Mouse (Mus musculus): ENCODE measurements around the gene Lck. TPM values are rescaled to one million over a fixed set of nuclear protein-coding genes. Genes with fewer than 3 reads are reported as not detected.
A peak's percentile ranks its signal among the peaks of the same experiment; 100 is the strongest.

The Lck gene
- polyA plus RNA-seq, 1 experiment from 2014 or later = 10.7 TPM

DNA sequence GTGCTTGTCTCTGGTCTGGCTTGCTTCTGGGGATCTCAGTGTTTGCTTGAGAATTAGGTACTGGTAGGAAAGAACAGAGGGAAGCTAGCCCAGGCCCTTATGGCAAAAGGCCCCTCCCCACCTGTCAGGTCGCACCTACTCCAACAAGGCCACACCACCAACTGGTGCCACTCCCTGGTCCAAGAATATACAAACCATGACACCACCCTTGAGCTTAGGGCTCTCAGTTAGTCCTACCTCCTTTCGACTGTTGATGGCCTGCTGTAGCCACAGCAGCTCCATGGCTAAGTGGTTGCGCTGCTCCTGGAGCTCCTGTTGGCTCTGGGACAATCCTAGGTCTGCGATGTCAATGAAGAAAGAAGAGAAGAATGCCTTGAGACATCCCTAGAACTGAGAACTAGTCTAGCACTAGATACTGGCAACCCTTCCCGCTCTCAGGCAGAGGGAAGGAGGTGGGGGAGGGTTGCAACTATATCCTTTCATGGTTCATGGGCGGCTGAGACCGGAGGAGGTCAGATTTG, 43.7 kb upstream of the Lck start:
- Histone ChIP-seq H3K27me3 (ENCODE audit: control insufficient read depth, insufficient read depth, low read depth, low read length) (no peaks in the 10 kb centered on the region), H3K36me3 (ENCODE audit: control insufficient read depth, insufficient read depth, low read length) (peaks cover 6% of the 10 kb centered on the region; the same call in 1 of the 2 replicates), H3K4me1 (replicated peaks; ENCODE audit: control insufficient read depth, insufficient read depth, low read length) (peaks cover 11% of the 10 kb centered on the region), H3K9ac (ENCODE audit: low read length) (no peak overlapping the region), H3K9me3 (ENCODE audit: control insufficient read depth, low read length) (no peaks in the 10 kb centered on the region), H3K27ac (ENCODE audit: low read length) (no peak overlapping the region), H3K4me2 (ENCODE audit: low read depth, low read length) (no peak overlapping the region), H3K4me3 (ENCODE audit: low read length) (no peak overlapping the region)
- WGBS = 93% methylated on average over 7 of the region's 7 CpGs
- ATAC-seq (ENCODE audit: low read depth) = no peak

- Histone ChIP-seq H3K4me3 (ENCODE audit: low read length) (no peak overlapping the region), H3K9ac (ENCODE audit: low read length) (no peak overlapping the region), H3K36me3 (ENCODE audit: control insufficient read depth, insufficient read depth, low read length) (peaks cover 6% of the 10 kb centered on the region; the same call in 1 of the 2 replicates), H3K9me3 (ENCODE audit: control insufficient read depth, low read length) (no peaks in the 10 kb centered on the region), H3K4me2 (ENCODE audit: low read depth, low read length) (no peak overlapping the region), H3K27me3 (ENCODE audit: control insufficient read depth, insufficient read depth, low read depth, low read length) (no peaks in the 10 kb centered on the region), H3K4me1 (replicated peaks; ENCODE audit: control insufficient read depth, insufficient read depth, low read length) (peaks cover 9% of the 10 kb centered on the region), H3K27ac (ENCODE audit: low read length) (no peak overlapping the region)
- 85% methylated on average over 3 of the region's 3 CpGs for WGBS
- ATAC-seq (ENCODE audit: low read depth) = no peak
These were observed 43.2 kb upstream of the Lck start for GRCm38 (mm10) chr4:129616631-129617030.

DNA sequence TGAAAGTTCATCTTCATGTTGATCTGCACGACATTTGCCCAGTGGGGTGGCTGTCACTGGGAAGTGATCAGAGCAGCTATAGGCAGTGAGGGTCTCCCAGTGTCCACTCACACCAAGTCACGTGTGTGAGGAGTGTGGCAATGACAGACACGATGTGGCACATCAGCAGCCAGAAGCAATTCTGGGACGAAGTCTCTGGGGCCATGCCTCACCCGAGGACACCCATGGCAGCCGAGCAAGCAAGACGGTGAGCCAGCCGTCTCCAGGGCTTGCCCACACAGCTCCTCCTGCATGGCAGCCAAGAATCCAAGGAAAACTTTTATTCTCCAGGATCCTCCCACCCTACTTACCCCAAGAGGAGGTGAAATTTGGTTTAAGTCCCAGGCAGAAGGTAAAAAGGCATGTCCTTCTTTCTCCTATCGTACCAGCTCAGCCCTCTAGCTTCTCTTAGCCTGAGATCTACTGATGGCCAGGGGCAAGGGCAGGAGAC, 42.4 kb upstream of the Lck start:
- no peak overlapping the region for H3K4me3 ChIP-seq (ENCODE audit: low read length)
- H3K36me3 ChIP-seq (ENCODE audit: control insufficient read depth, insufficient read depth, low read length) = peaks cover 6% of the 10 kb centered on the region; the same call in 1 of the 2 replicates
- no peaks in the 10 kb centered on the region for H3K9me3 ChIP-seq (ENCODE audit: control insufficient read depth, low read length)
- H3K4me2 ChIP-seq (ENCODE audit: low read depth, low read length) = no peak overlapping the region
- no peaks in the 10 kb centered on the region for H3K27me3 ChIP-seq (ENCODE audit: control insufficient read depth, insufficient read depth, low read depth, low read length)
- 88% methylated on average over 9 of the region's 9 CpGs for WGBS
- H3K9ac ChIP-seq (ENCODE audit: low read length) = no peak overlapping the region
- ATAC-seq (ENCODE audit: low read depth) = no peak
- no peak overlapping the region for H3K27ac ChIP-seq (ENCODE audit: low read length)
- H3K4me1 ChIP-seq (replicated peaks; ENCODE audit: control insufficient read depth, insufficient read depth, low read length) = peaks cover 9% of the 10 kb centered on the region

- Histone ChIP-seq H3K4me2 (ENCODE audit: low read depth, low read length) (no peak within 1 kb of the TSS), H3K4me1 (replicated peaks; ENCODE audit: control insufficient read depth, insufficient read depth, low read length) (peaks cover 6% of the 10 kb centered on the region), H3K36me3 (ENCODE audit: control insufficient read depth, insufficient read depth, low read length) (peaks cover 6% of the 10 kb centered on the region; the same call in 1 of the 2 replicates), H3K9me3 (ENCODE audit: control insufficient read depth, low read length) (no peaks in the 10 kb centered on the region), H3K4me3 (ENCODE audit: low read length) (no peak within 1 kb of the TSS), H3K27ac (ENCODE audit: low read length) (no peak within 1 kb of the TSS), H3K27me3 (ENCODE audit: control insufficient read depth, insufficient read depth, low read depth, low read length) (no peaks in the 10 kb centered on the region), H3K9ac (ENCODE audit: low read length) (no peak within 1 kb of the TSS)
- 67% methylated on average over 6 of the region's 6 CpGs for WGBS
- no peak for ATAC-seq (ENCODE audit: low read depth)
These were observed 40.7 kb upstream of the Lck start, which contains the start of gene Dcdc2b for GRCm38 (mm10) chr4:129614093-129614492. TSS of gene Dcdc2b (minus strand) at chr4:129614257.

DNA sequence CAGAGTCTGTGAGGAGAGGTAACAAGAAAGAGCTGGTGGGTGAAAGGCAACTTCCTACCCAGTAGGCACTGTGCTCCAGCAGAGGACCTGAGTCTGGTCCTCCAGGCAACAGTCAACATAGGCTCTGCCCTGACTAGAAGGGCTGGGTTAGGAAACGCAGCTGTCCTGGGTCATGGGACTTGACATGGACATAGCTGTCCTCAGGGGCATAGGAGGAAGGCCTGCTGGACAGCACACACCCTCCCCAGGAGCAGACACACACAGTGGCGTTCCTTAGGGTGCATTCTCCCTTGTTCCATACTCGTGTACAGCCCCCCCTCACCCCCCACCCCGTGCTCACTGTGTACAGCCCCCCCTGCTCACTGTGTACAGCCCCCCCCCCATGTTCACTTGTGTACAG, 37.0 kb upstream of the Lck start:
- no peaks in the 10 kb centered on the region for H3K27me3 ChIP-seq (ENCODE audit: control insufficient read depth, insufficient read depth, low read depth, low read length)
- no peak for ATAC-seq (ENCODE audit: low read depth)
- WGBS = 58% methylated on average over 4 of the region's 4 CpGs
- H3K9ac ChIP-seq (ENCODE audit: low read length) = no peak overlapping the region
- H3K27ac ChIP-seq (ENCODE audit: low read length) = no peak overlapping the region
- no peaks in the 10 kb centered on the region for H3K4me1 ChIP-seq (replicated peaks; ENCODE audit: control insufficient read depth, insufficient read depth, low read length)
- no peak overlapping the region for H3K4me3 ChIP-seq (ENCODE audit: low read length)
- peaks cover 13% of the 10 kb centered on the region; the same call in 1 of the 2 replicates for H3K36me3 ChIP-seq (ENCODE audit: control insufficient read depth, insufficient read depth, low read length)
- no peak overlapping the region for H3K4me2 ChIP-seq (ENCODE audit: low read depth, low read length)
- no peaks in the 10 kb centered on the region for H3K9me3 ChIP-seq (ENCODE audit: control insufficient read depth, low read length)

DNA sequence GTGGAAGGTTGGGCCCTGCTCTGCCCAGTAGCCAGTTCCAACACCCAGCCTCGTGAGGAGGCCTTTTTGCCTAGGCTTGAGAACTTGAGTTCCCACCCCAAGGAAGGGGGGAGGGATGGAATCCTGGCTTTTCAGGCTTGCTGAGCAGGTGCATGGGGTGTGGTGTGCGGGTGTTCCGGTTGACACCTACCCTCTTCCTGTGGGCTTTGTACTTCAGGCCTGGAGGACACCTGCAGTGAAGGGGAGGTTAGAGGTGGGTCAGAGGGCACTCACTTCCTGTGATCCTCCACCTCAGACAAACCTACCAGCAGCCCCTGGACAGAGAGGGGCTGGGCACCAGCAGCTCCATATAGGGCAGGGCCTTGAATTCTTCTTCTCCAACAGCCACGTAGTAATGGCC, 36.6 kb upstream of the Lck start:
- WGBS = 74% methylated on average over 4 of the region's 4 CpGs
- Histone ChIP-seq H3K4me3 (ENCODE audit: low read length) (no peak overlapping the region), H3K4me1 (replicated peaks; ENCODE audit: control insufficient read depth, insufficient read depth, low read length) (no peaks in the 10 kb centered on the region), H3K36me3 (ENCODE audit: control insufficient read depth, insufficient read depth, low read length) (peaks cover 13% of the 10 kb centered on the region; the same call in 1 of the 2 replicates), H3K9ac (ENCODE audit: low read length) (no peak overlapping the region), H3K9me3 (ENCODE audit: control insufficient read depth, low read length) (no peaks in the 10 kb centered on the region), H3K27ac (ENCODE audit: low read length) (no peak overlapping the region), H3K4me2 (ENCODE audit: low read depth, low read length) (no peak overlapping the region), H3K27me3 (ENCODE audit: control insufficient read depth, insufficient read depth, low read depth, low read length) (no peaks in the 10 kb centered on the region)
- ATAC-seq (ENCODE audit: low read depth) = no peak

- WGBS = 72% methylated on average over 12 of the region's 12 CpGs
- Histone ChIP-seq H3K36me3 (ENCODE audit: control insufficient read depth, insufficient read depth, low read length) (peaks cover 18% of the 10 kb centered on the region; the same call in 1 of the 2 replicates), H3K9ac (ENCODE audit: low read length) (no peak overlapping the region), H3K9me3 (ENCODE audit: control insufficient read depth, low read length) (no peaks in the 10 kb centered on the region), H3K4me3 (ENCODE audit: low read length) (no peak overlapping the region), H3K27me3 (ENCODE audit: control insufficient read depth, insufficient read depth, low read depth, low read length) (no peaks in the 10 kb centered on the region), H3K4me1 (replicated peaks; ENCODE audit: control insufficient read depth, insufficient read depth, low read length) (no peaks in the 10 kb centered on the region), H3K27ac (ENCODE audit: low read length) (no peak overlapping the region), H3K4me2 (ENCODE audit: low read depth, low read length) (no peak overlapping the region)
- no peak for ATAC-seq (ENCODE audit: low read depth)
These were observed 35.7 kb upstream of the Lck start for GRCm38 (mm10) chr4:129609139-129609631.

DNA sequence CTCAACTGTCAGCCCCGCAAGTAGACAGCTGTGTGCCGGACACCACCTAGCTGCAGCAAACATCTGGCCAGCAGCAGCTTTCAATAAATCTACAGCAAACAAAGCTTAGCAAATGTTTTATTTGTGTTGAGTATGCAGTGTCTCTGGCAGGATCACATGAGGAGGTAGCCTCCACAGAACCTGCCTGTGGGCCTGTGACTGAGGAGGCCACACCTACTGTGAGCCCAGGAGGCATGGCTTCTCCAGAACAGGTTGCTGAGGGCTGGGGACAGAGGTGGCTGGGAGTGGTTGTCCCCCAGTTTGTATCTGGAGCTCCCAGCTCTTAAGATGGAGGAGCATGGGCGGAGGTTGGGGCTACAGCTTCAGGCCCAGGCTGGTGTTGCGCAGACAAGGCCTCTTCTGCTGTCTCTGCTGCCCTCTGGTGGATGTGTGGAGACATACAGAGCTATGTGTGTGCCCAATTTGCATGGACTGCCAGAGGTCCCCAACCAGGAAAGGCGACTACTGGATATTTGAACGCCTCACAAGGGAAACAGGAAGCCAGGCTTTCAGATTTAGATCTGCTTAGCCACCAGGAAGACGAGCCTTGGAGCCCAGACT, 35.1 kb upstream of the Lck start:
- Histone ChIP-seq H3K27ac (ENCODE audit: low read length) (no peak overlapping the region), H3K36me3 (ENCODE audit: control insufficient read depth, insufficient read depth, low read length) (peaks cover 22% of the 10 kb centered on the region; the same call in 1 of the 2 replicates), H3K4me1 (replicated peaks; ENCODE audit: control insufficient read depth, insufficient read depth, low read length) (no peaks in the 10 kb centered on the region), H3K4me2 (ENCODE audit: low read depth, low read length) (no peak overlapping the region), H3K9me3 (ENCODE audit: control insufficient read depth, low read length) (no peaks in the 10 kb centered on the region), H3K4me3 (ENCODE audit: low read length) (no peak overlapping the region), H3K27me3 (ENCODE audit: control insufficient read depth, insufficient read depth, low read depth, low read length) (no peaks in the 10 kb centered on the region), H3K9ac (ENCODE audit: low read length) (no peak overlapping the region)
- 31% methylated on average over 7 of the region's 7 CpGs for WGBS
- peak; percentile 86 for ATAC-seq (ENCODE audit: low read depth)

DNA sequence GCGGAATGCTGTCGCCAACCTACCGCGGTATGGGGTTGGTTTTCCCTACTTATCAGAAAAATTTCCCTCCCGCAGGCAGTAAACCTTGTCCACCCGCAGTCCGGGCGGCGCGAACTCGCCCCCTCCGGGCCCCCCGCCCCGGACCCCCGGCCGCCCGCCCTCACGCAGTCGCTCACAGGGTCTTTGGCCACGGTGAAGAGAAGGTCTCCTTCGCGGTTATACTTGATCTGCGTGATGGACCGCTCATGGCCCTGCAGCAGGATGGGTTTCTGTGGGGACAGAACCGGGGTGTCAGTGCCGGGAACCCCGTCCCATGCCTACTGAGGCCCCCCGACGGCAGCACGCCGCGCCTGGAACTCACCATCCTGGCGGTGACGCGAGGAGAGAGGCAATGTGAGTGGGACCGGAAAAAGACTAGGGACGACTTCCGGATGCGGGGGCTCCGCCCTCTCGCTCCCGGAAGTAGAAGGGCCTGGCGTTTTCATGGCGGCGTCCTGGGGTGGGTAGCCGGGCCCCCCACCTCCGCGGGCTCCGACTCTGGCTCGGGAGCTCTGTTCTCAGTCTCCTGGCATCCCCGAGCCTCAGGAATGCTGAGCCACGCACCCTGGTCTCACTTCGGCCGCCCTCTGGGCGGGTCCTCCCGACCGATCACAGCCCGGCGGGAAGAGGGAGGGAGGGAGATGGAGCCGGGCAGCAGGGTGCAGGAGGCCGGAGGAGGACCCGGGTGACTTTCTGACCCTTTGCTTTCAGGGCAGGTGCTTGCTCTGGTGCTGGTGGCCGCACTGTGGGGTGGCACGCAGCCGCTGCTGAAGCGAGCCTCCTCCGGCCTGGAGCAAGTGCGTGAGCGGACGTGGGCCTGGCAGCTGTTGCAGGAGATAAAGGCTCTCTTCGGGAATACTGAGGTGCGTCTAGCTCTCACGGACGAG, 27.1 kb upstream of the Lck start, which contains the start of the genes Eif3i and Tmem234:
Eif3i (minus strand) TSS at position 416 of the 926 bp plus-strand sequence.
Tmem234 (plus strand) TSS at position 436 of the 926 bp plus-strand sequence.
- H3K9me3 ChIP-seq (ENCODE audit: control insufficient read depth, low read length) = no peaks in the 10 kb centered on the region
- H3K27ac ChIP-seq (ENCODE audit: low read length) = peak within 1 kb of the TSS; percentile 73
- peaks cover 24% of the 10 kb centered on the region; the same call in 1 of the 2 replicates for H3K36me3 ChIP-seq (ENCODE audit: control insufficient read depth, insufficient read depth, low read length)
- ATAC-seq (ENCODE audit: low read depth) = peak; percentile 93
- H3K9ac ChIP-seq (ENCODE audit: low read length) = peak within 1 kb of the TSS; percentile 95
- under 1% methylated on average over 73 of the region's 74 CpGs for WGBS
- H3K4me1 ChIP-seq (replicated peaks; ENCODE audit: control insufficient read depth, insufficient read depth, low read length) = peaks cover 15% of the 10 kb centered on the region
- peak within 1 kb of the TSS; percentile 78 for H3K4me2 ChIP-seq (ENCODE audit: low read depth, low read length)
- H3K4me3 ChIP-seq (ENCODE audit: low read length) = peak within 1 kb of the TSS; percentile 92
- no peaks in the 10 kb centered on the region for H3K27me3 ChIP-seq (ENCODE audit: control insufficient read depth, insufficient read depth, low read depth, low read length)

Data from lung, embryonic 16.5 days (tissue).